Comparison of ENCODE assay signal across 20 mouse cellular contexts in the genomic region with DNA sequence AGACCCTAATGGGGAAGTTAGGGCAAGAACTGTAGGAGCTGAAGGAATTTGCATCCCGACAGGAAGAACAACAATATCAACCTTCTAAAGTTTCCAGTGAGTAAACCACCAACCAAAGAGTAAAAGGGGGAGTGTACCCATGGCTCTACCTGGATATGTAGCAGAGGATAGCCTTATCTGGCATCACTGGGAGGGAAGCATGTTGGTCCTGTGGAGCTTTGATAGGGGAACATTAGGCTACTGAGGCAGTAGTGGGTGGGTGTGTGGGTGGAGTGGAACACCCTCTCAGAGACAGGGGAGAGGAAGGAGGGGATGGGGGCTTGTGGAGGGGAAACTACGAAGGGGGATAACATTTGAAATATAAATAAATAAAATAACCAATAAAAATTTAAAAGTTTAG.
"Had no signal": no experiment of that assay in that cellular context is flagged by ENCODE, and none has a peak within 500 bp of the region (broad histone marks: within the 10 kb centered on the region; RNA-seq: fewer than 3 reads in every experiment).

No protein-coding gene starts in this region.

- H3K27me3 ChIP-seq: midbrain, embryonic 12.5 days; neural tube, embryonic 13.5 days; neural tube, embryonic 15.5 days; stomach, embryonic 15.5 days had no signal

- DNase-seq: lung, adult 18-20 months; lung, embryonic 14.5 days; lung, postnatal 10 days; lung, postnatal 4 days; midbrain, embryonic 14.5 days; retina, postnatal 1 day; right cerebral cortex, adult 18-20 months; right cerebral cortex, postnatal 25 days; right cerebral cortex, postnatal 4 days; thymus, adult 2 months; thymus, postnatal 25 days; thymus, postnatal 4 days had no signal

- H3K4me2 ChIP-seq: lung, embryonic 14.5 days; midbrain, embryonic 12.5 days; neural tube, embryonic 13.5 days; neural tube, embryonic 15.5 days; stomach, embryonic 15.5 days had no signal

- H3K4me1 ChIP-seq: midbrain, embryonic 10.5 days; midbrain, embryonic 12.5 days; neural tube, embryonic 13.5 days; neural tube, embryonic 15.5 days; stomach, embryonic 15.5 days had no signal

- H3K4me3 ChIP-seq: midbrain, embryonic 10.5 days; midbrain, embryonic 12.5 days; myocyte; neural tube, embryonic 13.5 days; neural tube, embryonic 15.5 days; stomach, embryonic 15.5 days had no signal

- H3K9ac ChIP-seq: lung, embryonic 14.5 days; midbrain, embryonic 12.5 days; neural tube, embryonic 13.5 days; neural tube, embryonic 15.5 days; stomach, embryonic 15.5 days had no signal

- H3K36me3 ChIP-seq: midbrain, embryonic 10.5 days; midbrain, embryonic 12.5 days; neural tube, embryonic 13.5 days; neural tube, embryonic 15.5 days; stomach, embryonic 15.5 days had no signal

- H3K9me3 ChIP-seq: midbrain, embryonic 10.5 days; midbrain, embryonic 12.5 days; neural tube, embryonic 13.5 days; neural tube, embryonic 15.5 days; stomach, embryonic 15.5 days had no signal

- ATAC-seq: midbrain, embryonic 16.5 days had no signal

- H3K27ac ChIP-seq: midbrain, embryonic 10.5 days; midbrain, embryonic 12.5 days; neural tube, embryonic 13.5 days; neural tube, embryonic 15.5 days; stomach, embryonic 15.5 days; stomach, postnatal 0 days had no signal
